Mouse (Mus musculus): Measurements from ENCODE around the gene Tomm20. TPM values are rescaled to one million over a fixed set of nuclear protein-coding genes. Genes with fewer than 3 reads are reported as not detected.

The Tomm20 gene
- polyA plus RNA-seq, 1 experiment from 2014 or later = 229 TPM

GRCm38 (mm10) chr8:126907968-126908367 is 37.7 kb downstream of the Tomm20 start:
- no peaks in the 10 kb centered on the region for H3K36me3 ChIP-seq (ENCODE audit: control insufficient read depth, insufficient read depth, low read length)
- no peaks in the 10 kb centered on the region for H3K9me3 ChIP-seq (replicated peaks; ENCODE audit: control insufficient read depth, low read length)
- no peaks in the 10 kb centered on the region for H3K27me3 ChIP-seq (replicated peaks; ENCODE audit: control insufficient read depth, insufficient read depth, low read length)
- no peak overlapping the region for H3K9ac ChIP-seq (ENCODE audit: low read length)
- no peaks in the 10 kb centered on the region for H3K4me1 ChIP-seq (ENCODE audit: control insufficient read depth, insufficient read depth, low read length)
- DNase-seq (ENCODE audit: low spot score) (no peak), ATAC-seq (no peak)
- no peak overlapping the region for H3K4me3 ChIP-seq (ENCODE audit: low read depth, low read length)
- no peak overlapping the region for H3K4me2 ChIP-seq (ENCODE audit: low read length)
- 87% methylated on average over 9 of the region's 9 CpGs for WGBS
- H3K27ac ChIP-seq (ENCODE audit: low read depth, low read length) = no peak overlapping the region

DNA sequence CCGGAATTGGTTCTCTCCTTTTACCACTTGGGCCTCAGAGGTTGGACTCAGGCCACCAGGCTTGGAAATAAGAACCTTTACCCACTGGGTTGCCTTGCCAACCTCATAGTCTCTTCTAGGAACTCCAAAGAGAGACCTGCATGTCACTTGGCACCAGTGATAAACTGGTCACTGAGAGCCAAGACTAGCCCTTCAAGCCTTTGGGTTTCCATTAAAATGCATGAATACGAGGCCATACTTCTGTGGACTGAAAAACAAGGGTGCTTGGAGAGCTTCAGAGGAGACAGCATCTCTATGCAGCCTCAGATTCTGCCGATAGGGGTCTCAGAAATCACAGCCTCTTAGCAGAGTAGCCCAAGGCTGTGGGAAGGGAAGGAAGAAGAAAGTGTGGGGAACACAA is 38.3 kb downstream of the Tomm20 start:
- 69% methylated on average over 3 of the region's 3 CpGs for WGBS
- Histone ChIP-seq H3K4me3 (ENCODE audit: low read depth, low read length) (no peak overlapping the region), H3K9me3 (replicated peaks; ENCODE audit: control insufficient read depth, low read length) (no peaks in the 10 kb centered on the region), H3K27me3 (replicated peaks; ENCODE audit: control insufficient read depth, insufficient read depth, low read length) (no peaks in the 10 kb centered on the region), H3K9ac (ENCODE audit: low read length) (no peak overlapping the region), H3K4me2 (ENCODE audit: low read length) (no peak overlapping the region), H3K36me3 (ENCODE audit: control insufficient read depth, insufficient read depth, low read length) (no peaks in the 10 kb centered on the region), H3K4me1 (ENCODE audit: control insufficient read depth, insufficient read depth, low read length) (no peaks in the 10 kb centered on the region), H3K27ac (ENCODE audit: low read depth, low read length) (no peak overlapping the region)
- DNase-seq (ENCODE audit: low spot score) (no peak), ATAC-seq (no peak)

DNA sequence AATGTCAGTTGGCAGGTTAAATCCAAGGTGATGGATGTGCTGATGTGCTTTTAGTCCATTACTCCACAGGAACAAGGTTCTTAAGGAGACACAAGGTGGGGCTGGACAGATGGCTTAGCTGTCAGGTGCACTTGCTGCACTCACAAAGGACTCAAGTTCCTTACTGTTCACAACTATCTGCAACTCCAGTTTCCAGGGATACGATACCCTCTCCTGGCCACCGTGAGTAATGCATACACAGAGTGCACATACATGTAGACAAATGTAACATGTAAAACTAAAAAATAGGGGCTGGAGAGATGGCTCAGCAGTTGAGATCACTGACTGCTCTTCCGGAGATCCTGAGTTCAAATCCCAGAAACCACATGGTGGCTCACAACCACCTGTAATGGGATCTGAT is 40.3 kb downstream of the Tomm20 start:
- H3K36me3 ChIP-seq (ENCODE audit: control insufficient read depth, insufficient read depth, low read length) = no peaks in the 10 kb centered on the region
- H3K27ac ChIP-seq (ENCODE audit: low read depth, low read length) = no peak overlapping the region
- WGBS = 91% methylated on average over 3 of the region's 3 CpGs
- H3K4me1 ChIP-seq (ENCODE audit: control insufficient read depth, insufficient read depth, low read length) = no peaks in the 10 kb centered on the region
- ATAC-seq (no peak), DNase-seq (ENCODE audit: low spot score) (no peak)
- no peaks in the 10 kb centered on the region for H3K9me3 ChIP-seq (replicated peaks; ENCODE audit: control insufficient read depth, low read length)
- H3K4me2 ChIP-seq (ENCODE audit: low read length) = no peak overlapping the region
- H3K27me3 ChIP-seq (replicated peaks; ENCODE audit: control insufficient read depth, insufficient read depth, low read length) = no peaks in the 10 kb centered on the region
- no peak overlapping the region for H3K9ac ChIP-seq (ENCODE audit: low read length)
- no peak overlapping the region for H3K4me3 ChIP-seq (ENCODE audit: low read depth, low read length)

DNA sequence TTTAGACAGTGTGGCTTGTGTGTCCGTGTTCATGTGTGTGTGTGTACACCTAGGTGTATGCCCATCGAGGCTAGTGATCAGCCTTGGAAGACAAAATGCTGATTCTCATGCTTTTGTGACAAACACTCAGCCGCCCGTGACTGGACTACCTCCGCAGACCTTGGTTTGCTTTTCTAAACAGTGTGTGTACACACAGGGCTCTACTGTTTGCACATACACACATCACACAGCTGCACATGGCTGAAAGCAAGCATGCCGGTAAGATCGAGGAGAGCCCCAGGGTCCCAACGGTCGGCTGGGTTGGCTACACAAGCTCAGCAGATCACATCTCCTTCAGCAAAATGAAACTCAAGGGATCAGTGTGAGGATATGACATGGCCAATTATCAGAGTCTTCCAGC is 41.7 kb downstream of the Tomm20 start:
- Histone ChIP-seq H3K4me2 (ENCODE audit: low read length) (no peak overlapping the region), H3K9ac (ENCODE audit: low read length) (no peak overlapping the region), H3K27me3 (replicated peaks; ENCODE audit: control insufficient read depth, insufficient read depth, low read length) (no peaks in the 10 kb centered on the region), H3K36me3 (ENCODE audit: control insufficient read depth, insufficient read depth, low read length) (no peaks in the 10 kb centered on the region), H3K4me1 (ENCODE audit: control insufficient read depth, insufficient read depth, low read length) (no peaks in the 10 kb centered on the region), H3K4me3 (ENCODE audit: low read depth, low read length) (no peak overlapping the region), H3K27ac (ENCODE audit: low read depth, low read length) (no peak overlapping the region), H3K9me3 (replicated peaks; ENCODE audit: control insufficient read depth, low read length) (no peaks in the 10 kb centered on the region)
- 95% methylated on average over 9 of the region's 9 CpGs for WGBS
- no peak for ATAC-seq
- no peak for DNase-seq (ENCODE audit: low spot score)

DNA sequence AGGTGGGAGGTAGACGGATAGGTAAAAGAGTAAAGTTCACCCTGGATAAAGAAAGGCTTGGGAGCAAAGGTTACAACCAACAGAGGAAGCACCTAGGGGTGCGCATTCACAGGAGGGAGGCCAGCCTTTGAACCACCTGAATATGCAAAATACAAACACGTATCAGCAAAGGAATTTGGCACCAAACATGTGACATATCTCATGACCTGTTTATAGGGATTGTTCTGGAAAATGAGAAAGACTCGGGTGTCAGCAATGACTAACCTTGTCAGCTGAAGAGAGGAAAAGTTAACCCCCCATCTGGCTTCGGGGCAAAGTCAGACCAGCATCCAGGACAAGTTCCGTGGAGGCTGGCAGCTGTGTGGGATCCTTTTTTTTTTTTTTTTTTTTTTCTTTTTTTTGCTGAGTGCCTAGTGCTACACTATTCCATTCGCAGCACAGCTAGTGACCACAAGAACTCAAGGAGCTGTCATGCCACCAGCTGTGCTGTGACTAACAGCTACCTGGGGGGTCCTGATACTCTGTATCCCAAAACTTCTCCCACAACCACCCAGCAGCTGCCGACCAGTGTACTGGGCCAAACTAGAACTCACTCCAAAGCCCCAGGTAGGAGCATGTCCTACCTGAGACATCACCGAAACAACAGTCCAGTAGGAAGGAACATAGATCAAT is 42.3 kb downstream of the Tomm20 start:
- H3K4me3 ChIP-seq (ENCODE audit: low read depth, low read length) = no peak overlapping the region
- no peak for DNase-seq (ENCODE audit: low spot score)
- H3K36me3 ChIP-seq (ENCODE audit: control insufficient read depth, insufficient read depth, low read length) = no peaks in the 10 kb centered on the region
- ATAC-seq = no peak
- H3K4me2 ChIP-seq (ENCODE audit: low read length) = no peak overlapping the region
- H3K27ac ChIP-seq (ENCODE audit: low read depth, low read length) = no peak overlapping the region
- no peaks in the 10 kb centered on the region for H3K27me3 ChIP-seq (replicated peaks; ENCODE audit: control insufficient read depth, insufficient read depth, low read length)
- no peaks in the 10 kb centered on the region for H3K9me3 ChIP-seq (replicated peaks; ENCODE audit: control insufficient read depth, low read length)
- no peaks in the 10 kb centered on the region for H3K4me1 ChIP-seq (ENCODE audit: control insufficient read depth, insufficient read depth, low read length)
- WGBS = 84% methylated on average over 9 of the region's 9 CpGs
- H3K9ac ChIP-seq (ENCODE audit: low read length) = no peak overlapping the region

GRCm38 (mm10) chr8:126901612-126902011 is 44.0 kb downstream of the Tomm20 start:
- Histone ChIP-seq H3K4me2 (ENCODE audit: low read length) (no peak overlapping the region), H3K27me3 (replicated peaks; ENCODE audit: control insufficient read depth, insufficient read depth, low read length) (no peaks in the 10 kb centered on the region), H3K4me1 (ENCODE audit: control insufficient read depth, insufficient read depth, low read length) (no peaks in the 10 kb centered on the region), H3K9ac (ENCODE audit: low read length) (no peak overlapping the region), H3K9me3 (replicated peaks; ENCODE audit: control insufficient read depth, low read length) (no peaks in the 10 kb centered on the region), H3K4me3 (ENCODE audit: low read depth, low read length) (no peak overlapping the region), H3K36me3 (ENCODE audit: control insufficient read depth, insufficient read depth, low read length) (no peaks in the 10 kb centered on the region), H3K27ac (ENCODE audit: low read depth, low read length) (no peak overlapping the region)
- no peak for DNase-seq (ENCODE audit: low spot score)
- 89% methylated on average over 1 of the region's 1 CpGs for WGBS
- no peak for ATAC-seq

GRCm38 (mm10) chr8:126901049-126901448 is 44.6 kb downstream of the Tomm20 start:
- Histone ChIP-seq H3K9ac (ENCODE audit: low read length) (no peak overlapping the region), H3K4me3 (ENCODE audit: low read depth, low read length) (no peak overlapping the region), H3K4me1 (ENCODE audit: control insufficient read depth, insufficient read depth, low read length) (no peaks in the 10 kb centered on the region), H3K27me3 (replicated peaks; ENCODE audit: control insufficient read depth, insufficient read depth, low read length) (no peaks in the 10 kb centered on the region), H3K4me2 (ENCODE audit: low read length) (no peak overlapping the region), H3K36me3 (ENCODE audit: control insufficient read depth, insufficient read depth, low read length) (no peaks in the 10 kb centered on the region), H3K9me3 (replicated peaks; ENCODE audit: control insufficient read depth, low read length) (no peaks in the 10 kb centered on the region), H3K27ac (ENCODE audit: low read depth, low read length) (no peak overlapping the region)
- WGBS = 85% methylated on average over 2 of the region's 2 CpGs
- no peak for ATAC-seq
- DNase-seq (ENCODE audit: low spot score) = no peak

- H3K27ac ChIP-seq (ENCODE audit: low read depth, low read length) = peak overlapping the region; percentile 52
- 51% methylated on average over 6 of the region's 6 CpGs for WGBS
- H3K36me3 ChIP-seq (ENCODE audit: control insufficient read depth, insufficient read depth, low read length) = no peaks in the 10 kb centered on the region
These were observed 50.5 kb downstream of the Tomm20 start for GRCm38 (mm10) chr8:126895133-126895532.

DNA sequence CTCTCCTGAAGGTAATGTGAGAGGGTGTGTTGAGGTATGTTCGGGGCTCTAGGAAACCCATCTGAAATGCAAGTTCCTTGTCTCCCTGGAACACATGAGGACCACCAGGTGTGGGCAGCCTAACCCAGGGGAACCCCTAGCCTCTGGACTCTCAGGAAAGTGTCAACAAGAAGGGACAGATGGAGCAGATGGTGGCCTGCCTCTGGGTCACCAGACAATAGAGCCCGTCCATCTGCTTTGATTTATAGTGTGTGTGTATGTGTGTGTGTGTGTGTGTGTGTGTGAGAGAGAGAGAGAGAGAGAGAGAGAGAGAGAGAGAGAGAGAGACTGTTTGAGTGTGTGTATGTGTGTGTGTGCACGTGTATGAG is 58.0 kb downstream of the Tomm20 start:
- no peaks in the 10 kb centered on the region for H3K9me3 ChIP-seq (replicated peaks; ENCODE audit: control insufficient read depth, low read length)
- WGBS = 85% methylated on average over 3 of the region's 3 CpGs
- ATAC-seq (no peak), DNase-seq (ENCODE audit: low spot score) (no peak)
- peaks cover 8% of the 10 kb centered on the region; the same call in 1 of the 2 replicates for H3K4me1 ChIP-seq (ENCODE audit: control insufficient read depth, insufficient read depth, low read length)
- no peak overlapping the region for H3K4me3 ChIP-seq (ENCODE audit: low read depth, low read length)
- no peak overlapping the region for H3K27ac ChIP-seq (ENCODE audit: low read depth, low read length)
- no peak overlapping the region for H3K9ac ChIP-seq (ENCODE audit: low read length)
- H3K27me3 ChIP-seq (replicated peaks; ENCODE audit: control insufficient read depth, insufficient read depth, low read length) = no peaks in the 10 kb centered on the region
- H3K36me3 ChIP-seq (ENCODE audit: control insufficient read depth, insufficient read depth, low read length) = no peaks in the 10 kb centered on the region
- H3K4me2 ChIP-seq (ENCODE audit: low read length) = no peak overlapping the region

More at GRCm38 (mm10) chr8:126895133-126895532, 50.5 kb downstream of the Tomm20 start:
- DNase-seq (ENCODE audit: low spot score) (peak; percentile 88), ATAC-seq (peak; percentile 98)
- Histone ChIP-seq H3K9me3 (replicated peaks; ENCODE audit: control insufficient read depth, low read length) (no peaks in the 10 kb centered on the region), H3K4me3 (ENCODE audit: low read depth, low read length) (no peak overlapping the region), H3K9ac (ENCODE audit: low read length) (no peak overlapping the region), H3K4me2 (ENCODE audit: low read length) (no peak overlapping the region), H3K27me3 (replicated peaks; ENCODE audit: control insufficient read depth, insufficient read depth, low read length) (no peaks in the 10 kb centered on the region), H3K4me1 (ENCODE audit: control insufficient read depth, insufficient read depth, low read length) (no peaks in the 10 kb centered on the region)

All from forebrain, embryonic 14.5 days (tissue).